Mouse (Mus musculus) heart, adult 8-10 months (tissue): ENCODE data around the gene Sec14l3. TPM values are rescaled to one million over a fixed set of nuclear protein-coding genes. Genes with fewer than 3 reads are reported as not detected.

Source experiments
- total RNA-seq, 4 experiments: library from RNA; stranded (reverse); gene quantifications; 2 replicates each; pipeline ENCODE4 v1.2.4; 2022

Sec14l3 gene
- total RNA-seq, 4 experiments from 2014 or later, result 1.6 TPM; not detected in 3

Other genes starting within 250 kb of the Sec14l3 start
- 10 to 100 TPM; 17.0 to 22.2 (median 20.1) TPM for gene Osbp2, start 200.9 kb upstream of the Sec14l3 start, total RNA-seq
- gene 4921536K21Rik, start 169.7 kb upstream of the Sec14l3 start, total RNA-seq, result under 1 TPM; 0.57 to 0.91 (median 0.60) TPM
- gene Dusp18, start 169.6 kb upstream of the Sec14l3 start, total RNA-seq, result 10 to 100 TPM; 31.5 to 52.7 (median 36.9) TPM
- 1 to 10 TPM; 3.1 to 5.5 (median 4.3) TPM for gene Slc35e4, start 150.2 kb upstream of the Sec14l3 start, total RNA-seq
- 10 to 100 TPM; 43.0 to 46.5 (median 44.3) TPM for gene Tcn2, start 132.7 kb upstream of the Sec14l3 start, total RNA-seq
- 10 to 100 TPM; 25.1 to 30.5 (median 27.3) TPM for gene Pes1, start 100.9 kb upstream of the Sec14l3 start, total RNA-seq
- gene 4930556J24Rik, start 88.1 kb upstream of the Sec14l3 start, total RNA-seq, result not detected
- gene Gal3st1, start 81.2 kb upstream of the Sec14l3 start, total RNA-seq, result under 1 TPM in 1 of 4 experiments, not detected in 3; 0.27 TPM
- gene Sec14l4, start 33.4 kb upstream of the Sec14l3 start, total RNA-seq, result under 1 TPM in 3 of 4 experiments, not detected in 1; 0.16 to 0.65 (median 0.20) TPM
- gene Mtfp1, start 30.6 kb downstream of the Sec14l3 start, total RNA-seq, result 100 to 1,000 TPM; 128 to 167 (median 148) TPM
- under 1 TPM; 0.41 to 0.82 (median 0.60) TPM for gene Sec14l2, start 58.6 kb downstream of the Sec14l3 start, total RNA-seq
- gene Rnf215, start 70.4 kb downstream of the Sec14l3 start, total RNA-seq, result 10 to 100 TPM in 3 of 4 experiments, 1 to 10 TPM in 1; 10.0 to 14.2 (median 11.2) TPM
- gene Ccdc157, start 95.5 kb downstream of the Sec14l3 start, total RNA-seq, result 1 to 10 TPM; 3.0 to 4.2 (median 3.6) TPM
- 10 to 100 TPM; 25.8 to 34.5 (median 30.4) TPM for gene Sf3a1, start 95.5 kb downstream of the Sec14l3 start, total RNA-seq
- 1 to 10 TPM; 7.6 to 9.2 (median 8.2) TPM for gene Tbc1d10a, start 121.9 kb downstream of the Sec14l3 start, total RNA-seq
- gene Castor1, start 153.4 kb downstream of the Sec14l3 start, total RNA-seq, result 1 to 10 TPM; 3.5 to 6.9 (median 4.8) TPM
- 1 to 10 TPM in 1 of 4 experiments, not detected in 3; 1.6 TPM for gene Osm, start 171.6 kb downstream of the Sec14l3 start, total RNA-seq
- 1 to 10 TPM in 1 of 4 experiments, under 1 TPM in 3; 0.19 to 1.3 (median 0.38) TPM for gene Lif, start 192.7 kb downstream of the Sec14l3 start, total RNA-seq